Mouse (Mus musculus): Measurements from ENCODE around the gene Itgb1.

DNA sequence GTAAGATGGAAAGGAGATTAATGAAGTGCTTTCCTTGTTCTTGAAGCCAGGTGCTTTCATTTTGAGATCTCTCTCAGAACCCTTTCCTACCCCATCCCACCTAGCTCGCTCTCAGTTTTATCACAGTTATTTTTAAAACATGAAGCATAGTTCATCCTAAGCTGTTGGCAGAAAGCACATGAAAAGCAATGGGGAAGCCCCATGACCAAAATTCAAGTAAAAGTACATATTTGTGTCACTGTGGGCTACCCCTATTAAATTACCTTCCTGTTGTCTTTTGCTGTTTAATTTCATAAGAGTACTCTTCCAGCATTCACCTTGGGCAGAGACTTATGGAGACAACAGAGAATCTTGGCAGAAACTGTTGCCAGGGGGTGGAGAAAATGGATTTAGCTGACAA is 42.4 kb upstream of the Itgb1 start:
- TF ChIP-seq CTCF (IDR thresholded peaks at IDR 0.05; ENCODE audit: borderline replicate concordance, insufficient read depth, low read depth, low read length): no peak
- TF ChIP-seq POLR2A (IDR thresholded peaks at IDR 0.05; ENCODE audit: borderline replicate concordance, insufficient read depth, low read length): no peak

All from cerebellum, adult 2 months (tissue).